Mouse (Mus musculus): ENCODE measurements around the gene Insr.
A peak's percentile ranks its signal among the peaks of the same experiment; 100 is the strongest.
"Not testable (repeated sequence)": the region's sequence is repeated elsewhere in the genome, so short reads cannot be mapped to it uniquely, and the experiment has no call there.

Insr gene

GRCm38 (mm10) chr8:3230118-3231060 lies 49.0 kb downstream of the Insr start:
- DNase-seq = no peak

- no peak for DNase-seq
Observed at GRCm38 (mm10) chr8:3227423-3227822, 52.0 kb downstream of the Insr start.

DNA sequence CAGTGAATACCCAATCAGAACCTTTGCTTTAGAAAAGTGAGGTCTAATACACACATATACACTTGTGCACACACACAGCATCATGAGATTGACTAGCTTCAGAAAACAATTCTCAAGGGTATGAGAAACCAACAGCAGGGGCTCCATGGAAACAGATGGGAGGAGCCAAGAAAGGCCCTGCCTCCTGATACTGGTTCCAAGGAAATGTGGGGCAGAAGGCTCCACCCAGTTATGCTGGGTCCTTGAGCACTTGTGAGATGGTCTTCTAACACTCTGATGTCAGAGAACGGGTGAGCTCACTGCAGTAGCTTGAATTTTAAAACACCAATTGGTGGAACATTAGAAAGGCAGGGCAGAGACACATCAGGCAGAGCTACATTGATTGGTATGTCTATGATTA lies 53.7 kb downstream of the Insr start:
- no peak for DNase-seq

GRCm38 (mm10) chr8:3225184-3225583 lies 54.2 kb downstream of the Insr start:
- no peak for DNase-seq

GRCm38 (mm10) chr8:3222636-3222965 lies 56.8 kb downstream of the Insr start:
- DNase-seq = no peak

DNA sequence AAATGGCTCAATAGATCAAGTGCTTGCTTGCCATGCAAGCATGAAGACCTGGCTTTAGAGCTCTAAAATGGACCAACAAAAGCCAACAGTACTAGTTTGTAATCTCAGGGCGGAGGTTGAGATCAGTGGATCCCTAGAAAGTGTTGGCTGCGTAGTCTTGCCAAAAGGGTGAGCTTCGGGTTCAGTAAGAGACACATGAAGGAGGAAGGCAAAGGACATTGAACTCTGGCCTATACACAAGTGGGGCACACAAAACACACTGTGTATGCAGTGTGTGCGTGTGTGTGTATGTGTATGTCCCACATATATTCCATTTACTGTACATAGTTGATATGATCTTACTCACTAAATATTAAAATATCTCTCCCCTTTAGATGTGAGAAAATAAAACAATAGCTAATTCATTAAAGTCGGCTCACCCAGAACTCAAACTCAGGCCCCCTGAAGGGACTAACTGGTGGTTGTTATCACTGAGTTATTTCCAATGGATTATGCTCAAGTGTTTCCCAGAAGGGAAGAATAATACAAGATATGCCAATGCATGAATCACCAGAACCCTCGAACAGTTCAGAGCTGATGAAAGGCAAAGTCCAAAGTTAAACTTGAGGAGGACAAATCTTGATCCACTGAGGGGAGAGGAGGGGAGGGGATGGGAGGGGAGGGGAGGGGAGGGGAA lies 57.3 kb downstream of the Insr start:
- no peak for DNase-seq

GRCm38 (mm10) chr8:3221047-3221959 lies 58.1 kb downstream of the Insr start:
- DNase-seq = peak; percentile 85

DNA sequence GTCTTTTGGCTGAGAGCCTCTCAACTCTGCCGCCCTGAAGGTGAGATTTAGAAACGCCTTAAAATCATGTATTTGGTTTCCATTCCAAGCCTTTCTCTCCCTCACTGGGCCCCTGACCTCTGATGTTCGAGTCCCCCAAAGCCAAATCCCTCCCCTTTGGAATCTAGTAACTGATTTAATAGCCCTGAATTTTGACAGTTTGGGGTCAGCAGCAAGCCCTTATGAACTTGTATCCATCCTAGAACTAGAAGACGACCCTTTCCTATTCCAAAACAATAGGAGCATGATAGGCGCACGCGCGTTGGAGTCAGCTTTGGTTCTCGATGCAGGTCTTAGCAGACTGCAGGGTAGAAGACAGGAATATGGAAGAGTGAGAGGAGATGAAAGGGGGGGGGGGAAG lies 58.9 kb downstream of the Insr start:
- DNase-seq = peak; percentile 48

DNA sequence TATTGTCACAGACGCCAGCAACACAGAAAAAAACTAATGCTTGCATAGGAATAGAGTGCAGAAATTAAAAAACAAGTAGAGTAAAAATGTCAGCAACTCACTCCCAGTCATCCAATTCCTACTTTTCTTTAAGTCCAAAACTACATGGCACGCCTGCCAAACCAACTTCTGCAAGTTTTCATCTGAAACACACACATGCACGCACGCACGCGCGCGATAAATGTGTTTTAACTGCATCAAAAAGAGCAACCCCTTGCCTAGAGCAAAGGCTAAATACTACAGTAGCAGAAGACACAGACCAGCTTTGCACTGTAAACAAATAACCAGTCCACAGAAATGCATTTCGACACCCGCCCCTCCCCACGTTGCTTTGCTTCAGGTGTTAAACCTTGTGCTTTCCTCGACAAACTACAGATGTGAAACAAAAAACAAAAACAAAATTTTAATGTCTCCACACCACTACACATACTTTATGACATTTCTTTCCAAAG lies 59.5 kb downstream of the Insr start:
- DNase-seq = no peak

DNA sequence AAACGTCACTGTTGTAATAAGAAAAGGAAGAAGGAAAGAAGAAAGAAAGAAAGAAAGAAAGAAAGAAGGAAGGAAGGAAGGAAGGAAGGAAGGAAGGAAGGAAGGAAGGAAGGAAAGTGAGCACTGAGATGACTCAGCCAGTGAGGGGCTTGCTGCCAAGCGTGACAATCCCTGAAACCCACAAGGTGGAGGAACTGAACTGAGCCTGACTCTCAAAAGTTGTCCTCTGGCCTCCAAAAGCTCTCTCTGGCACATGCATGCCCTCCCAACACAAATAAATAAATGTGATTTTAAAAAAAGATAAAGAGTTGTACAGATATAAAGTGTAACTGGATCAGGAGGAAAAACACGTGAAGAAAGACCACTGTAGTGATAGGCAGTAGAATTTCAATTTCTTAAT lies 60.2 kb downstream of the Insr start:
- no peak for DNase-seq

DNA sequence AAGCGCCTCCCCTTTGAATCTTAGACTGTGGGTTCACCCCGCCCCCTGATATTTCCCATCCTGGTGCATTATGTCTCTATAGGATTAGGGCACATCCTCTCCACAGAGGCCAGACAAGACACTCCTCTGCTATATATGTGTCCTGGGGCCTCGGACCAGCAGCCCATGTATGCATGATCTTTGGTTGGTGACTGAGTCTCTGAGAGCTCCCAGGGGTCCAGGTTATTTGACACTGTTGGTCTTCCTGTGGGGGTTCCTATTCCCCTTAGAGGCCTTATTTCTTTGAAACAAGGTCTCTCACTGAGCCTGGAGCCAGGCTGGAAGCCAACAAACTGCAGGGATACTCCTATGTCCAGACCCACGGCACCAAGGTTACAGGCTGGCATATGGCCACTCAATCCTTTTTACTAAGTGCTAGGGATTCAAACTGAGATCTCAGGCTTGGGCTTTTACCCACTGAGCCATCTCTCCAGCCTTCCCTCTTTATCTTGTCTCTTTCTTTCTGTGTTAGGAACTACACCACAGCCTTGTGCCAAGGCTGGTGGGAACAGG lies 62.8 kb downstream of the Insr start:
- no peak for DNase-seq

- no peak for DNase-seq
Observed at GRCm38 (mm10) chr8:3215561-3215960, 63.9 kb downstream of the Insr start.

DNA sequence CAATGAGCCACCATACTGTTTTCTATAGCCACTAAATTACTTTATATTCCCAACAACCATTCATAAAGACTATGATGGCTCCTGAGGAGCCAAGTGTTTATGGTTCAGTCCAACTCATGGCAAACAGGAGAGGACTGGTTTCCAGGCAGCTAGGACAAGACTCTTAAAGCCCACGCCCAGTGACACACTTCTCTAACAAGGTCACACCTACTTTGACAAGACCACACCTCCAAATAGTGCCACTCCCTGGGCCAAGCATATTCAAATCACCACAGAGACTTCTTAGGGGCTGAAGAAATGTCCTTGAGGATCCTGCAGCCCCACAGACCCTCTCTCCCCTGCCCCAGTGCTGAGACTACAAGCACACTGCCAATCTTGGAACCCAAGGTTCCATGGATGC lies 64.8 kb downstream of the Insr start:
- DNase-seq = no peak

DNA sequence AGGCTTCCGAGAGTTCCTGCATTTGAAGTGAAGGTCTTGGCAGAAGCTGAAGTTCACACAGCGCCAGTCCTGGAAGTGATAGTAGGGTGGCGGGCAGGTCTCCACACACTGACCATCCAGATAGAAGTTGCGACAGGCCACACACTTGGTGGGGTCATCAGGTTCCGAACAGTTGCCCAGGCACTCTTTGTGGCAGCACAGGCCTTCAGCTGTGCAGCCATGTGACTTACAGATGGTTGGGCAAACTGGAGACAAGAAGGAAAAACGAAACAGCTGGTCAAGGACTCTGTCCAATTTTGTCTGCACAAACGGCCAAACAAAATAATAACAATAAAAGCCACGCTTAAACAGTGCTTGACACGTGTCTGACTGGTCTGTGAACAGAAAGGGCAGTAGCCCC lies 68.0 kb downstream of the Insr start:
- DNase-seq = peak; percentile 27

DNA sequence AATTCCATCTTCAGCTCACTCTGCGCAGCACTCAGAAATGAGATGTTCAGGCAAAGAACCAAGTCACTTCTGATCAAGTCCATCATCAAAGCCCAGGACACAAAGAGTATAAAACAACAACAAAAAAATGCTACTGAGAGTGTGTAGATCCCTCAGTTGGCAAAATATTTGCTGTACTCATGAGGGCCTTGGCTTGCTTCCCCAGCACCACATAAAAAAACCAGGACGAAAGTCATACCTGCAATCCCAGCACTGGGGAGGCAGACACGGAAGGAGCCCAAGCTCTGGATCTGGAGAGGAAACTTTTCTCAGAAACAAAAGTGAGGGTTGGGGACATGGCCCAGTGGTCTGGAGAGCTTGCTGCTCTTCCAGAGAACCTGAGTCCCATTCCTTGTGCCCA lies 69.5 kb downstream of the Insr start:
- DNase-seq = no peak

DNA sequence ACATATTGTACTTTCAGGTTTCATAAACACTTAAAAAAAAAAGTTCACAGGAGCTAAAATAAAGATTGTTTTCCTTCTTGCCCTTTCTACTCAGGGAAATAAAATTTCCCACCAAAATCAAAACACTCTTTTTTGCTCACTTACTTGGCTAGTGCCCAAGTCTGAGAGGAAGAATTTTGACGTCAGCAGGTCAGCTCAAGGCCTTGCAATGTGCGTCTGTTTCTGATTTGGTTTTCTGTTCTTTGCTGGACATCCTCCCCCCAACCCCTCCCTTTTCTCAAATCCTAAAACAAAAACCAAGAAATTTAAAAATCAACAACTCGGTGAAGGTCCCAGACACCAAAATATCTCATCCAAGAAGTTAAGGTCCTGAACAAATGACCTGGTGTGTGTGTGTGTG lies 70.1 kb downstream of the Insr start:
- DNase-seq = no peak

GRCm38 (mm10) chr8:3208729-3209128 lies 70.7 kb downstream of the Insr start:
- no peak for DNase-seq

DNA sequence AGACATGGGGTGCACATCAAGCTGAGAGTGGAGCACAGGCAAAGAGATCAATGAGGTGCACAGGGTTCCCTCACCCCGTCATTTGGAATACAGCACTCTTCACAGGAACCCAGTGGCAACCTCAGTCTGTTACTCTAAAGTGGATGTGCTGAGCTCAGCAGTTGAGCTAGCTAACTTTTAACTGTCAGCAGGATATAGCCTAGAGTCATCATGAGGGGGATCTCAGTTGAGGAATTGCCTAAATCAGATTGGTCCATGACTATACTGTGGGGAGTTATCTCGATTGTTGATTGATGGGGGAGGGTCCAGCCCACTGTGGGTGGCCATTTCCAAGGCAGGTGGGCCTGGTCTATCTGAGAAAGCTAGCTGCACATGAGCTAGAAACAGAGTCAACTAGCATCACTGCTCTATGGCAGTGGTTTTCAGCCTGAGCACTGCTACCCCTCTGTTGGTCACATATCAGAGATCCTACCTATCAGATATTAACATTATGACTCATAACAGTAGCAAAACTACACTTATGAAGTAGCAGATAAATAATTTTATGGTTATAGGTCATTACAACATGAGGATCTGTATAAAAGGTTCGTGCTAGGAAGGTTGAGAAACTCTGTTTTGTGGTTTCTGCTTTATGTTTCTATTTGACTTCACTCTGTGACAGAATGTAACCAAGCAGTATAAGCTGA lies 74.5 kb downstream of the Insr start:
- DNase-seq = no peak

- no peak for DNase-seq
Observed at GRCm38 (mm10) chr8:3202792-3203191, 76.6 kb downstream of the Insr start.

GRCm38 (mm10) chr8:3194297-3194696 lies 85.1 kb downstream of the Insr start:
- DNase-seq = not testable (repeated sequence)

DNA sequence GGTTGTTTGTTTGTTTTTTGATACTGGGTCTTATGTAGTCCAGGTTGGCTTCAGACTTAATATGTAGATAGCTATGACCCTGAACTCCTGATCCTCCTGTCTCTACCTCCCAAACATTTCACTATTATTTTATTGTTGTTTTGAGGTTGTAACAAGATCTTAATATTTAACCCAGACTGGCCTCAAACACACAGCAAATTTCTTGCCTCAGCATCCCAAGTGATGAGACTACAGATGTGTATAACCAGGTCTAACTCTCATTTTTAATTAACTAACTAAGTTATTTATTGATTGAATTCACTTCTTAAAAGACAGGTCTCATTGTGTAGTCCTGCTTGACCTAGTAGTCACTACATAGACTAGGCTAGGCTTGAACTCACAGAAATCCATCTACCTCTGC lies 88.4 kb downstream of the Insr start:
- DNase-seq = no peak

GRCm38 (mm10) chr8:3187456-3187855 lies 92.0 kb downstream of the Insr start:
- DNase-seq = no peak

Measured in cerebellum, adult 11-12 months (tissue).